Mouse (Mus musculus) myocyte (in vitro differentiated cells): Measurements from ENCODE around the gene Eml2.

Experiments used
- E2F4 ChIP-seq: IDR thresholded peaks from one replicate; pipeline ENCODE4 v1.6.1; 2011; ENCODE audit warnings: mild to moderate bottlenecking, control low read depth, moderate library complexity; ENCODE audit not compliant: insufficient read depth
- POLR2A ChIP-seq: IDR thresholded peaks from one replicate; pipeline ENCODE4 v1.6.1; 2011; ENCODE audit warnings: low read depth, mild to moderate bottlenecking, control low read depth, moderate library complexity; ENCODE audit not compliant: insufficient read length

- no peak for TF ChIP-seq POLR2A
- no peak for TF ChIP-seq E2F4
These were observed 37.2 kb downstream of the Eml2 start for GRCm38 (mm10) chr7:19213385-19213784.
